ENCODE assay signal across 1 mouse cellular context in the genomic region with DNA sequence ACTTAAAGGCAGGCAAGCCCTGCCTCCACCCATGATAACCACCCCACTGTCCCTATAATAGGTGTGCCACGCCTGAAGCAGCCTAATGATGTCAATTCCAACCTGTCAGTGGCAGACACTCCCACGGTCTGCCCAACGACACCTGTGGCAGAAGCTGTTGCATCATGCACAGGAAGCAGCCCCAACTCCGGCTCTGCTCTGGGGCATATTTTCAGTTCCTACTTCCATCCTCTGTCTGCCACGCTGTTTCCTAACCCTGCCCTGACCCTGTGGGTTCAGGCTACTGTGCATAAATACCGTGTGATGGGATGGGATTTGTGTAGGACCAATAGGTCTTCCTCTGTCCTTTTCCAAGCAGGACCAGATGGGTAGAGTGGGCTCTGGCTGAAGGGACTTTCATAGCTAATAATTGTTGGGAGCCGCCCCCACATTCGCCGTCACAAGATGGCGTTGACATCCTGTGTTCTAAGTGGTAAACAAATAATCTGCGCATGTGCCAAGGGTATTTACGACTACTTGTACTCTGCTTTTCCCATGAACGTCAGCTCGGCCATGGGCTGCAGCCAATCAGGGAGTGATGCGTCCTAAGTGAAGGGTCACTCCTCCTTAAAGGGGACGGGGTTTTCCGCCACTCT.
TF ChIP-seq lines count a peak whose summit lies in the region.

No protein-coding gene starts in this region.

TF ChIP-seq in CH12.LX, 34 proteins besides CTCF, POLR2A, EP300 and RAD21 (continued from another document):
- TF ChIP-seq ZMIZ1 (IDR thresholded peaks at IDR 0.05; ENCODE audit: low read depth, low read length) = peak; percentile 16; the same call in 1 of the 2 replicates
- TF ChIP-seq MYC (IDR thresholded peaks at IDR 0.05; ENCODE audit: low read depth, low read length) = peak; percentile 97
- TF ChIP-seq CHD2 (IDR thresholded peaks at IDR 0.05; ENCODE audit: low read length) = peak; percentile 63
- peak; percentile 95 for TF ChIP-seq SIN3A (IDR thresholded peaks at IDR 0.05; ENCODE audit: low read length)
- peak; percentile 65; the same call in 1 of the 2 replicates for TF ChIP-seq KAT2A (IDR thresholded peaks at IDR 0.05; ENCODE audit: insufficient replicate concordance, low read length)
- peak; percentile 77 for TF ChIP-seq MEF2A (IDR thresholded peaks at IDR 0.05; ENCODE audit: borderline replicate concordance, low read depth, low read length)
- peak; percentile 93 for TF ChIP-seq ETS1 (conservative IDR thresholded peaks at IDR 0.05; ENCODE audit: low read depth, low read length)
- peak; percentile 82 for TF ChIP-seq ELF1 (IDR thresholded peaks at IDR 0.05; ENCODE audit: low read depth, low read length)
- TF ChIP-seq JUN (IDR thresholded peaks at IDR 0.05; ENCODE audit: insufficient read depth, low read depth, low read length) = peak; percentile 56; the same call in 1 of the 2 replicates
